Comparison of ENCODE assay signal across 10 mouse cellular contexts in genomic region chr14:103011782-103012181, GRCm38 (mm10). TPM values are rescaled to one million over a fixed set of nuclear protein-coding genes. Genes with fewer than 3 reads are reported as not detected.
DNase-seq lines count a peak whose midpoint lies in the region; ATAC-seq and TF ChIP-seq lines count a peak whose summit lies in the region.
"Had no signal": no experiment of that assay in that cellular context is flagged by ENCODE, and none has a peak within 500 bp of the region (broad histone marks: within the 10 kb centered on the region; RNA-seq: fewer than 3 reads in every experiment).

No protein-coding gene starts in this region.

- no peak for ATAC-seq in forebrain, embryonic 11.5 days (replicated peaks; ENCODE audit: low FRiP score)
- ATAC-seq in megakaryocyte progenitor cell, adult 5-6 weeks (replicated peaks; ENCODE audit: poor library complexity): peak; percentile 62

- no peaks in the 10 kb centered on the region for H3K9me3 ChIP-seq in forebrain, embryonic 10.5 days
- no peaks in the 10 kb centered on the region for H3K9me3 ChIP-seq in forebrain, embryonic 11.5 days (ENCODE audit: control insufficient read depth, low read length)
- H3K9me3 ChIP-seq: hindbrain, embryonic 15.5 days had no signal

- 0 out of 2 replicates have a peak, but pooled peaks cover 3% of the 10 kb centered on the region for H3K4me1 ChIP-seq in forebrain, embryonic 10.5 days
- no peaks in the 10 kb centered on the region for H3K4me1 ChIP-seq in forebrain, embryonic 11.5 days (replicated peaks; ENCODE audit: control insufficient read depth, insufficient read depth, low read length)
- no peaks in the 10 kb centered on the region for H3K4me1 ChIP-seq in lung, adult 2 months (ENCODE audit: control insufficient read depth, insufficient read depth, low read length)
- H3K4me1 ChIP-seq: hindbrain, embryonic 15.5 days had no signal

- no peak for TF ChIP-seq POLR2A in lung, adult 2 months (IDR thresholded peaks at IDR 0.05; ENCODE audit: borderline replicate concordance, extremely low read depth, low read depth, low read length)

- 44% methylated on average over 5 of the region's 5 CpGs for WGBS in forebrain, embryonic 10.5 days
- WGBS in forebrain, embryonic 11.5 days: 42% methylated on average over 5 of the region's 5 CpGs
- WGBS in lung, adult 2 months: 19% methylated on average over 5 of the region's 5 CpGs

- H3K36me3 ChIP-seq in forebrain, embryonic 10.5 days (replicated peaks): no peaks in the 10 kb centered on the region
- no peaks in the 10 kb centered on the region for H3K36me3 ChIP-seq in forebrain, embryonic 11.5 days (ENCODE audit: control insufficient read depth, insufficient read depth, low read length)
- H3K36me3 ChIP-seq: hindbrain, embryonic 15.5 days had no signal

- H3K9ac ChIP-seq in forebrain, embryonic 11.5 days (ENCODE audit: low read length): no peak overlapping the region
- H3K9ac ChIP-seq: hindbrain, embryonic 15.5 days had no signal

- no peak overlapping the region for H3K27ac ChIP-seq in forebrain, embryonic 10.5 days
- H3K27ac ChIP-seq in forebrain, embryonic 11.5 days (ENCODE audit: low read depth, low read length): no peak overlapping the region
- H3K27ac ChIP-seq: hindbrain, embryonic 15.5 days had no signal

- DNase-seq in forebrain, embryonic 10.5 days (ENCODE audit: extremely low spot score, low spot score): peak; percentile 21
- no peak for DNase-seq in forebrain, embryonic 11.5 days (ENCODE audit: low spot score)
- DNase-seq in lung, adult 2 months: no peak
- no peak for DNase-seq in lung, adult 18-20 months
- DNase-seq in ZHBTc4 (ENCODE audit: low read depth, low spot score): peak; percentile 79
- DNase-seq in heart, postnatal 4 days: peak; percentile 39
- no peak for DNase-seq in yolk sac, embryonic 10.5 days (ENCODE audit: low spot score)

- peak; percentile 82 for TF ChIP-seq CTCF in lung, adult 2 months (IDR thresholded peaks at IDR 0.05; ENCODE audit: insufficient read depth, low read length)

- no peak overlapping the region for H3K4me2 ChIP-seq in forebrain, embryonic 11.5 days (ENCODE audit: low read depth, low read length, severe bottlenecking)
- H3K4me2 ChIP-seq: hindbrain, embryonic 15.5 days had no signal

- no peak overlapping the region for H3K4me3 ChIP-seq in forebrain, embryonic 10.5 days
- H3K4me3 ChIP-seq in forebrain, embryonic 11.5 days (ENCODE audit: low read depth, low read length): no peak overlapping the region
- H3K4me3 ChIP-seq in lung, adult 2 months (replicated peaks; ENCODE audit: extremely low read depth, low read depth, low read length): no peak overlapping the region
- H3K4me3 ChIP-seq: hindbrain, embryonic 15.5 days had no signal

- H3K27me3 ChIP-seq in forebrain, embryonic 10.5 days (ENCODE audit: poor library complexity, severe bottlenecking): no peaks in the 10 kb centered on the region
- H3K27me3 ChIP-seq in forebrain, embryonic 11.5 days (ENCODE audit: control insufficient read depth, insufficient read depth, low read length): no peaks in the 10 kb centered on the region
- H3K27me3 ChIP-seq: hindbrain, embryonic 15.5 days had no signal

RNA-seq across cellular contexts. Expression of gene Kctd12, which starts 29.3 kb away (rescaled TPM):
- 2.1 and 3.1 TPM in 2 replicates for polyA plus RNA-seq in forebrain, embryonic 10.5 days (2016; fragmentation: Nextera tagmentation; extraction: Ambion mirVana)
- 7.1 and 11.8 TPM in 2 replicates for polyA plus RNA-seq in forebrain, embryonic 11.5 days (2014; fragmentation: Nextera tagmentation; extraction: Ambion mirVana)
- polyA plus RNA-seq in lung, adult 2 months (2012; rRNA removed): 25.9 and 39.0 TPM in 2 replicates
- 10 to 100 TPM; 58.2 to 58.8 TPM for total RNA-seq in heart, postnatal 4 days (2021)
- total RNA-seq in megakaryocyte progenitor cell, adult 5-6 weeks (2015): 89.3 and 112 TPM in 2 replicates
- total RNA-seq in megakaryocyte progenitor cell, adult 5-6 weeks (2017): 63.1 and 66.4 TPM in 2 replicates

RNA-seq across cellular contexts. Expression of gene Acod1, which starts 35.0 kb away (rescaled TPM):
- not detected in 2 replicates for polyA plus RNA-seq in forebrain, embryonic 10.5 days (2016; fragmentation: Nextera tagmentation; extraction: Ambion mirVana)
- 0.13 TPM in 1 of 2 replicates, not detected in the other for polyA plus RNA-seq in forebrain, embryonic 11.5 days (2014; fragmentation: Nextera tagmentation; extraction: Ambion mirVana)
- polyA plus RNA-seq in lung, adult 2 months (2012; rRNA removed): 0.03 and 0.15 TPM in 2 replicates
- not detected for total RNA-seq in heart, postnatal 4 days (2021)
- 0.07 and 0.20 TPM in 2 replicates for total RNA-seq in megakaryocyte progenitor cell, adult 5-6 weeks (2015)
- 0.27 and 0.46 TPM in 2 replicates for total RNA-seq in megakaryocyte progenitor cell, adult 5-6 weeks (2017)
- polyA plus RNA-seq: hindbrain, embryonic 15.5 days; neural tube, embryonic 14.5 days had no signal

RNA-seq across cellular contexts. Expression of gene Cln5, which starts 58.2 kb away (rescaled TPM):
- polyA plus RNA-seq in forebrain, embryonic 10.5 days (2016; fragmentation: Nextera tagmentation; extraction: Ambion mirVana): 26.2 and 26.5 TPM in 2 replicates
- polyA plus RNA-seq in forebrain, embryonic 11.5 days (2014; fragmentation: Nextera tagmentation; extraction: Ambion mirVana): 23.1 and 25.6 TPM in 2 replicates
- polyA plus RNA-seq in lung, adult 2 months (2012; rRNA removed): 26.1 and 26.9 TPM in 2 replicates
- 10 to 100 TPM; 17.8 to 18.3 TPM for total RNA-seq in heart, postnatal 4 days (2021)
- total RNA-seq in megakaryocyte progenitor cell, adult 5-6 weeks (2015): 43.9 and 46.8 TPM in 2 replicates
- total RNA-seq in megakaryocyte progenitor cell, adult 5-6 weeks (2017): 36.8 and 39.2 TPM in 2 replicates

Comparison
In these comparisons a context has a peak if more than half of its experiments do, and no peak if none do; other contexts are left out.
1. DNase-seq: peak in forebrain, embryonic 10.5 days (single experiment), ZHBTc4 (single experiment) and heart, postnatal 4 days (single experiment); none in forebrain, embryonic 11.5 days (single experiment), lung, adult 2 months (single experiment), lung, adult 18-20 months (0 of 2) and yolk sac, embryonic 10.5 days (single experiment).